Mouse (Mus musculus) heart, adult 2 months (tissue): ENCODE results near the gene Lsg1.
A peak's percentile ranks its signal among the peaks of the same experiment; 100 is the strongest.

Experiments
- CTCF ChIP-seq: fragments of 200-600 bp; IDR thresholded peaks from 2 replicates; pipeline ENCODE4 v1.8.1; 2022; ENCODE audit warnings: antibody characterized with exemption, mild to moderate bottlenecking, moderate library complexity
- EP300 ChIP-seq: fragments of 200-500 bp; IDR thresholded peaks from 2 replicates; pipeline ENCODE4 v1.6.1; 2011; ENCODE audit warnings: low read depth, low read length, control low read depth; ENCODE audit not compliant: insufficient read depth
- POLR2A ChIP-seq: fragments of 200-500 bp; IDR thresholded peaks from 2 replicates; pipeline ENCODE4 v1.6.1; 2011; ENCODE audit warnings: mild to moderate bottlenecking, low read depth, low read length, control low read depth; ENCODE audit not compliant: insufficient read depth

DNA sequence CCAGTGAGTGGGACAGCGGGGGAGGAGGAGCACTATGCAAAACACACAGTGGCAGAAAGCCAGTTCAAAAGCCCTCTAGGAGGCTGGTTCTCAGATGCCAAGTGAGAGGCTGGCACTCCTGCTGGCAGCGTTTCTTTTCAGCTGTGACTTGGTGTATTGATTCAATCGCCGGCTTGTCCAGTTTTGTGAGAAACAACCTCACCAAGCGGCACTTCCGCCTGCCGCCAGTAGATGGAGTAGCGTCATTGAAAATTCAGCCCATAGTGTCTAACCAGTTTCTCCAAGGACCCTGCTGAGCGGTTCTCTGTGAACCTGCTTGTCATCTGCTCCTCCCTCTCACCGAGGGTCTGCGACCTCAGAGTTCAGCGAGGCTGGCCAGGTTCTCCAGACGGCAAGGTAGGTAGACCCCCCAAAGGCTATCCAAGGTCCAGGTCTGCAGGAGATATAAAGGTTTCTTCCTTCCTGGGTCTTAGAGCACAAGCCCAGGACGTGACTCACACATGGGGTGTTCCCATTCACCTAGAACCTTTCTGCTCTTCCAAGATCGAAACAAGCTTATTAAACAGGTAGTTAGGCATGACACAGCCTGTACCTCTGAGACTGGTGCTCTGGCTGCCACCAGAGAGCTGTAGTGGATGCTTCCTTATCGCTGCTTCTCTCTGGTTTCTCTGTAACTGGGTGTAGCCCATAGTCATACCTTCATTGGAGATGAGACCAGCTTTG, 9.7 kb upstream of the Lsg1 start:
- TF ChIP-seq CTCF, result no peak; the same call in none of the 2 replicates
- peak; percentile 97 for TF ChIP-seq EP300
- TF ChIP-seq POLR2A, result no peak
